Mouse (Mus musculus): ENCODE measurements around the gene Rasl10b. TPM values are rescaled to one million over a fixed set of nuclear protein-coding genes. Genes with fewer than 3 reads are reported as not detected.

Rasl10b gene
- not detected in 2 replicates for total RNA-seq (2017)

DNA sequence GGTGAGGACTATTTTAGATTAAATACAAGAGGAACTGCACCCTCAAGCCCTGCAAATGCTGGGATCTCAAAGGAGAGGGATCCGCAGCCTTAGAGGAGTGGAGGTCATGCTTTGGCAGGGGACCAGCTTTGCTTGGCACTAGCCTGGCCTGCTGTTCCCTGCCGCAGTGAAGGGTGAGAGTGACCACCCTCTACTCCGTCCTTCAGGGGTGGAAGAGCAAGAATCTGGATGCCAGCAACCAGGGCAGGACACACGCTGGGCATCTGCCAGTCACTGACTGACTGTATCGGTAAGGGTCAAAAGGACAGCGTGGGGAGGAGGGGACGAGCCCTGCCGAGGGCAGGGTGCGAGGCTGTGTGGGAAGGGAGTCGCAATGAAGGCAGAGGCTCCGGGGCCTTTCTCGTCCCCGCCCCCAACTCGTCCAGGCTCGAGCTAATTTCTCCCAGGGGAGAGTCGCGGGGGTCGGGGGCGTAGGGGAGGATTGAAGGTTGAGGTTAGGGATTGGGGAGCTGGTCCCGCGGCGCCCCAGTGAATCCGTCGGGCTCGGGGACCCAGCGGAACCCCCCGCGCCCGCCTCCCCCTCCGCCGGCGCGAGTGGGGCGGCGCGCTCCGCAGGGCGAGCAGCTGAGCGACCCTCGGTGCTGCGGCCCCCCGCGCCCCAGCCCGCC lies at the start of gene Rasl10b:
TSS of gene Rasl10b (plus strand) at position 51 of the 668 bp plus-strand sequence.
- 0 out of 2 replicates have a peak, but pooled peaks have one; percentile 26 for ATAC-seq (replicated peaks; ENCODE audit: low read depth, poor library complexity, severe bottlenecking)

DNA sequence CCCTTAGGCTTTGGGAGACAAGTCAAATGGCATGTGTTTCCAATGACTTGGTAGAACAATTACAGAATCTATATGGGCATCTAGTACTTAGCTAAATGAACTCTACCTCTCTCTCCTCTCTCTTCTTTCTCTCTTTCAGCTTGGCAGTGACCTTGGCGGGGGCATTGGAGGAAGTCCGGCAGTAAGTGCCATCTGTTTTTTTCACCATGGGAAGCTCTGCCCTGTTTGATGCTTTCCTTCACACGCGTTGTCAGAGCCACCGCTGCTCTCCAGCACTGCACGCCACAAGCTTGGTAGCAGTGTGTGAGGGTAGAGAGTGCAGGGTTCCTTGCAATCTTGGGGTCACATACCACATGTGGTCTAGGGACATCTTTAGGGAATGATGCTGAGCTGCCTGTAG lies 44.3 kb upstream of the Rasl10b start:
- ATAC-seq (replicated peaks; ENCODE audit: low read depth, poor library complexity, severe bottlenecking), result no peak

- no peak for ATAC-seq (replicated peaks; ENCODE audit: low read depth, poor library complexity, severe bottlenecking)
These were observed 37.7 kb upstream of the Rasl10b start for GRCm38 (mm10) chr11:83371267-83371666.

- ATAC-seq (replicated peaks; ENCODE audit: low read depth, poor library complexity, severe bottlenecking), result no peak
These were observed 29.1 kb upstream of the Rasl10b start for GRCm38 (mm10) chr11:83379745-83380341.

DNA sequence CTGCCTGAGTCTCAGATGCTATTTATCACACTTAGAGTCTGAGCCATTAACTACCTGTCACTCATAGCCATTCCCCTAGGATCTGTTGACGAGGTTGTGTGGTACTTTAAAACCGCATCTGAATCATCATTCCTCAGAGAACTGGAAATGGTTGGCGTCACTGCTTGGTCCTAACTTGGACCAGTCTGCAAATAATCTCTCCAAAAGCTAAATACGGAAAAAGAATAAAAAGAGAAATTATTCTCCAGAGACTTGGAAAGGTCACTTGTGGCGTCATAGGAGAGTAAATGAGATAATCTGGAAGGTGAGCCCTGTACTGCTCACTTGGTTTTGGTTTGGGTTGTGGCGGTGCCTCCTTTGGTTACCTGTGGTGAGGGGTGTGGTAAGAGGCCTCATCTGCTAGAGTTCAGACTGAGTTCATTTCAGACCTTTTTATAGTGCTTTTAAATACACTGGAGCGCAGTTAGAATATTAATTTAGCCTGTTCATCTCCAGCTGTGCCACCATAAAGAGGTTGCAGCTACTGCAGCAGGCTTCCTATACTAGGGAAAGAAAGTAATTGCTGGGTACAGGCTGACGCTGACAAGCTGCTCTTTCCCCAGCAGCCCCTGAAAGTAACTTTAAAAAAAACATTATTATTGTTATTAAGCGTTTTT lies 25.9 kb upstream of the Rasl10b start:
- no peak for ATAC-seq (replicated peaks; ENCODE audit: low read depth, poor library complexity, severe bottlenecking)

GRCm38 (mm10) chr11:83383532-83383887 lies 25.4 kb upstream of the Rasl10b start:
- no peak for ATAC-seq (replicated peaks; ENCODE audit: low read depth, poor library complexity, severe bottlenecking)

DNA sequence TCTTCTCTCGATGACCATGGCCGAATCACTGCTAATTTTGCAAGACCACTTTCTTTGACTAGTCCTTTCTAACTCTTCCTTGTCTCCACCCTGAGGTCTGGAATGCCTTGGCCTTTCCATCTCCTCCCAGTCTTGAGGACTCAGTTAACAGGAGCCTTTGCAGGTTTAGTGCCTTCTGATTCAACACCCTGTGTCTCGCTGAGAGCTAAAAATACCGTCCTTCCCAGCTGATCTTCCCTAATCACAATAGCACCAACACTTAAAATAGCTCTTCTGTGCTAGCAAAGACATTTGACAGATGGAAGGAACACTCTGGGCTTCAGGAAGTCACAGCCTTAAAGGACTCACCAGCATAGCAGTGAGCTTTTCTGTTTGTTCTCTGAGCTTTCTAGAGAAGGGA lies 15.9 kb upstream of the Rasl10b start:
- ATAC-seq (replicated peaks; ENCODE audit: low read depth, poor library complexity, severe bottlenecking), result no peak

- ATAC-seq (replicated peaks; ENCODE audit: low read depth, poor library complexity, severe bottlenecking), result no peak
These were observed 14.0 kb upstream of the Rasl10b start for GRCm38 (mm10) chr11:83394802-83395439.

DNA sequence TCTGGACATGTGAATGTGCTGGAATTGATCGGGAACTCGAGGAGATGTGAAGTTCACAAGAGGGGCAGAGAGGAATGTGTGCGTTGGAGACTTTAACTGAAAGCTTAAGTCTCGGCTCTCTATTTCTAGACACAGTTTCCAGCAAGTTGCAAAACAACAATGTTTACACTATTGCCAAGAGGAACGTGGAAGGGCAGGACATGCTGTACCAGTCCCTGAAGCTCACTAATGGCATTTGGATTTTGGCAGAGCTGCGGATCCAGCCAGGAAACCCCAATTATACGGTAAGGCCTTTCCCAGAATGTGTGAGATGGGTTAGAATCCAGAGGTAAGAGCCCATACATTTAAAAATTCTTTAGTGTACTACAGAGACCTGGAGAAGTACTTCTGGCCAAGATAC lies 11.3 kb upstream of the Rasl10b start:
- no peak for ATAC-seq (replicated peaks; ENCODE audit: low read depth, poor library complexity, severe bottlenecking)

DNA sequence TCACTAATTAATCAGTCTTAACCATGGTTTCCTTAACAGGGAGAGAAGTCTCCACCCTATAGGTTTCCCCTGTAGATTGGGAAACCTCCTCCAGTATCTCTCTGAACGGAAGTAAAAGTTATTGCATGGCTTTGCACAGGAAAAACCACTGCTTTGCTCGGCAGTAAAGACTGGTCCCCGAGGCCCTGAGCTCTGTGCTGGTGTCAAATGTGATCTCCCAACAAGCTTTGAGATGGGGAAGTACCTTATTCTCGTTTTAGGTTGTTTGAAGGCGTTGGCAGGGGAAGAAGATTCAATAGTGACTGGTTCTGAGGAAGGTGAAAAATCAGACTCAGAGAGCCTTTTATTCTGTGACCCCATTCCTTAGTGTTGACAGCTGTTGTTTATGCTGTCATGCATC lies 10.2 kb upstream of the Rasl10b start:
- no peak for ATAC-seq (replicated peaks; ENCODE audit: low read depth, poor library complexity, severe bottlenecking)

DNA sequence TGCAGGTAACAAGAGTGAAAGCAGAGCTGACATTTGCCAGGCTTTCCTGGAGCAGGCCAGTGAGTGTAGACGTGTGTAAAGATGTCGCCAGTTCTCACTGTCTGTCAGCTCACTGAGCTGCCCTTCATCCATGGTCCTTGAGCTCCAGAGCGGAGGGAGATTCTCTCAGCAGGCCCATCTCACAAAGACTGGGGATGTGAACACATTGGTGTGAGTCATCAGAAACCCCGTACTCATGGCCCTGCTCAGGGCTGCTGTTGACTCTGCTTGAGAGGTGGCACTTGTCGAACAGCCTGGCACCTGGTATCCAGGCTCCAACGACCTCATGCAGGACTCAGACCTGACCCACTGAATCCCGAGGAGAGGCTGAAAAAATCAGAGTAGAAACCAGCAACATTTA lies 5.2 kb upstream of the Rasl10b start:
- no peak for ATAC-seq (replicated peaks; ENCODE audit: low read depth, poor library complexity, severe bottlenecking)

DNA sequence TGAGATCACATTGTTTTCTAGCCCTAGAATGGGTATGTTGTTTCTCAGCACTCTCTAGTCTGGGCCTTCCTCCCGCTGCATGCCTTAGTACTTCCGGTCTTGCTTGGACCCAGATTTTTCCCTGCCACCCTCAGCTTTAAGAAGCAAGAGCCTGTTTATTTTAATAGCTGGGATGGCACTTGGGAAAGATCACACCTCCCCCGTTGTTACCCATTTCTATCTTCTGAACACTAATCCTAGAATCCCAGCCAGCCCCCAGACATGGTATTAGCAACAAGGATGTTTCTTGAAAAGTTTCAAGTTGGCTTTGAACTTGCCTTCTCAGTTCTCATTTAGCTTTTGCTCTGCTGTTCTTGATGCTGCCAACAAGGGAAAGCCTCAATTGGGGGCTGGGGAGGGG lies 2.5 kb upstream of the Rasl10b start:
- ATAC-seq (replicated peaks; ENCODE audit: low read depth, poor library complexity, severe bottlenecking), result no peak

- no peak for ATAC-seq (replicated peaks; ENCODE audit: low read depth, poor library complexity, severe bottlenecking)
These were observed 695 bp upstream of the Rasl10b start for GRCm38 (mm10) chr11:83408242-83408641.

GRCm38 (mm10) chr11:83409792-83410291 lies 905 bp downstream of the Rasl10b start:
- ATAC-seq (replicated peaks; ENCODE audit: low read depth, poor library complexity, severe bottlenecking), result no peak

- no peak for ATAC-seq (replicated peaks; ENCODE audit: low read depth, poor library complexity, severe bottlenecking)
These were observed 1.6 kb downstream of the Rasl10b start for GRCm38 (mm10) chr11:83410510-83410909.

DNA sequence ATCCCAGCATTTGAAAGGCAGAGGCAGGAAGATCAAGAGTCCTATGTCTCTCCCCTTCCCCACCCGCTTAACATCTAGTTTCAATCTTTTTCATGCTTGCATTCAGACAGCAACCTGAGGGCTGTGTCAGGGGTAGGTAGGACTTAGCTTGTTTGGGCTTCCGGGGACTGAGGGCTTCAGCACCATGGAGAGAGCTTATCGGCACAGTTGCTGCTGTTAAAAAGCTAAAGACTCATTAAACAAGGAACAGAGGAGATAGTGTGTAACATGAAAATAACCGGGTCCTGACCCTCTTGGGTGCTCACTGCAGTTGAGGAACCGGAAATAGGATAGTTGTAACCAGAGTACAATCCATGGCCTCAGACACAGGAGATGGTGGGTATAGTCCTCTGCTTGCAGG lies 8.1 kb downstream of the Rasl10b start:
- peak; percentile 69 for ATAC-seq (replicated peaks; ENCODE audit: low read depth, poor library complexity, severe bottlenecking)

- no peak for ATAC-seq (replicated peaks; ENCODE audit: low read depth, poor library complexity, severe bottlenecking)
These were observed 8.8 kb downstream of the Rasl10b start for GRCm38 (mm10) chr11:83417708-83418107.

GRCm38 (mm10) chr11:83418566-83418965 lies 9.6 kb downstream of the Rasl10b start:
- ATAC-seq (replicated peaks; ENCODE audit: low read depth, poor library complexity, severe bottlenecking), result peak; percentile 49; the same call in 1 of the 2 replicates

DNA sequence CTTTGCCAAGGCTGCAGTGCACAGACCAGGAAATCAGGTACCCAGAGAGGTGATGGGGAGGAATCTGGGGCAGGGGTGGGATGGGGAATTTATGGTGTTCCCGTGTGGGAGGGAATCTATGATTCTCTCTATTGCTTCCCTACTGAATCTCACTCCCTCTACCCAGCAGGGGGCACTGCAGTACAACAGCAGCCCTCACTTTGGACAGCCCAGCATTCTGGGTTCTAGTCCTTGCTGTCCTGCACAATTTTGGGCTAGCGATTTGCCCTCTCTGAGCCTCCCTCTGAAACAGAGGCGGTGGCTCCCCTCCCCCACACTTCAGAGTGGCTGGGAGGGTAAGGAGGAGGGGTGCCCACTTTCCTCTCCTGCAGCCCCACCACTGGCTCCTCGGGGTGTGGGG lies 11.4 kb downstream of the Rasl10b start:
- ATAC-seq (replicated peaks; ENCODE audit: low read depth, poor library complexity, severe bottlenecking), result no peak

GRCm38 (mm10) chr11:83421305-83421704 lies 12.4 kb downstream of the Rasl10b start:
- peak; percentile 51 for ATAC-seq (replicated peaks; ENCODE audit: low read depth, poor library complexity, severe bottlenecking)

GRCm38 (mm10) chr11:83424681-83425080 lies 15.7 kb downstream of the Rasl10b start:
- ATAC-seq (replicated peaks; ENCODE audit: low read depth, poor library complexity, severe bottlenecking), result peak; percentile 53

Measured in common myeloid progenitor, adult 5-6 weeks (primary cell).